Mouse (Mus musculus): ENCODE results near the gene Cspg4.

Gene Cspg4

DNA sequence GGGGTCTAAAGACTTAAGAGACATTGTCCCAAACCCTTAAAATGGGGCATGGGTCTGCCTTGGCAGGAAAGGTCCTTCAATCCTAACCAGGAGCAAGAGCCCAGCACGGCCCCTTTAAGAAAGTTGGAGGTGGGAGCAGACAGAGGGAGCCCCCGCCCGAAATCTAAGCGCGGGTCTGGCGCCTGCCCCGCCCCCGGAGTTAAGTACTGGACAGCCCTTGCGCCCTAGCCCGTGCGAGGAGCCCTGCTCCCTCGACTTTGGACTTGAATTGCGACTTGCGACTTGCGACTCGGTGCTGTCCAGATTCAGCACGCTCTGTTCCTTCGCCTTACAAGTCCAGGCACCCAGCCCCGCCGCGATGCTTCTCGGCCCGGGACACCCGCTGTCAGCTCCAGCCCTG, at the start of gene Cspg4:
TSS of gene Cspg4 (plus strand) at position 202 of the 400 bp plus-strand sequence.
- no peak for DNase-seq (ENCODE audit: low read depth, low spot score)

DNA sequence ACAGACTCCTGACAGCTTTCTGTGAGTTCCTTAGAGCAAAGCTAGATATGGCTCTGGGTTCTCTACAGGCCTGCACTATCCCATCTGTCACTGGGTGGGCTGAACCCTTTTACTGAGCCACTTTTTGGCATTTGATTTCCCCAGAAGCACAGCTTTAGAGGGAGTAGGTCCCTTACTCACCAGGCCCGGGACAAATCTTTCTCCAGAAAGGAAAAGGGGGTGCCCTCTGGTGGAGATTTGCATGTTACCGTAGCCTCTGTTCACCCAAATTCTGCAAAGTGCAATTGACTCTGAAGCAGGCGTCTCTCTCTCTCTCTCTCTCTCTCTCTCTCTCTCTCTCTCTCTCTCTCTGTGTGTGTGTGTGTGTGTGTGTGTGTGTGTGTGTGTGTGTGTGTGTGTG, 39.9 kb upstream of the Cspg4 start:
- peak; percentile 38 for DNase-seq (ENCODE audit: low read depth, low spot score)

DNA sequence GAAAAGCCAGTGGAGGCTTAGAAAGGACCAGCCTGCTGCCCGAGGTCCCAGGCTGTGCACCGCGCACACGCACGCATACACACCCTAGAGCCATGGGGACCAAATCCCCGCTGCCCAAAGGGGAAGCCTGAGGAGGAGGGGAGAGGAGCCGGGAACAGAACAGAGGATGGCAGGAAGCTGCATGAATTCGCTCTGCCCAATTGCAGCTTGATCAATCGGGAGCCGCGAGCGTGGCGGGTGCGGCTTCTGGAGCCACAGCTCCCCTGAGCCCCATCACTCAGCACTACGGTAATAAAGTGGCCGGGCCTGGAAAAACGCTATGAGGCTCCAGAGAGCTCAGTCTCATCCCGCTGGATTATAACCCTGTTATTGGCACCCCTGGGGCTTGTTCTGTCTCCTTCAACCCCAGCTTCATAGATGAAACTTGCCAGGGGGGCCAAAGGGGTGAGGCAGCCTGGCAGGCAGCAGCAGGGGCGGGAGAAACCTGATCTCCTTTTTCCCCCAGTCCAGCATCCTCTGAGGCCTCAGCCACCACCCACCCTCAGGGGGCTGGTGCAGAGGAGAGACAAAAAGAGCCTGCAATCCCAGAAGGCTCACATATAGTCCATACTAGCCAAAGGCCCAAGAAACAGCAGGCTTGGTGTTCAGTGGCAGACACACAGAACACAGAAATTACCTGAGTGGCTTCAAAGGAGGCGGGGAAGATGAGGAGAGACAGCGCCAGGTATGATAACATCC, 39.2 kb upstream of the Cspg4 start:
- DNase-seq (ENCODE audit: low read depth, low spot score): peak; percentile 13

DNA sequence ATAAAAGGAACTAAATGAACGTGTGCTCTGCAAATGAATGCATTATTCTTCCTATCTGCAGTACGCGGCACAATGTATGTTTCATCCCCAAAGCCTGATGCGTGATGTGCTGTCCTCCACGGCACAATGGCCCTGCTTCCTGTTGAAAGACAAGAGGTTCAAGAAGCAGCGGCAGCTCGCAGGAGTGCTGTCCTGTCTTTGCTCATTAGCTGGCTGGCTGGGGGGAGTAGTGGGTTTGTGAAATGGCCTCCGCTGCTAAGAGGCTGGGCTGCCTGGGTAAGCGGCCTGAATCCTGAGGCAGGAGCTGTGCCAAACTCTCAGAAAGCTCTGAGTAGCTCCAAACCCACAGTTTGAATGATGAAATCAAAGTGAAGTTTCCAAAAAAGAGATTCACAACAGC, 36.7 kb upstream of the Cspg4 start:
- DNase-seq (ENCODE audit: low read depth, low spot score): no peak

DNA sequence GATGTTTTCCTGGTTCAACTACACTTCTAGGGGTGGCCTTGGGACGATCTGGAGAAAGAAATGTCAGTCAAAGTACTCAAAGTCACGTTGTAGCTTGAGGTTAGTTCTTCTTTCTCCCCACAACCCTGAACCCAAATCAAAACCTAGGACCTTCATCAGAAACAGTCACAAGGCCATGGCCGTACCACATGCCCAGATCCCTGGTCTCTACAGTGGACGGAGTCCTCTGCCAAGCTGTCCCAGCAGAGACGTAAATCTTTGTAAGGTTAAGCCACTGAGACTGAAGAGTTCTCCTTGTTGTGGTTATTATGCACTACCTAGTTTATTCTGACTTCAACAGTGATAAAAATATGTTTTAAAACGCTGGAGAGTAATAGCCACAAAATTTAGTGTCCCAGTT, 36.0 kb upstream of the Cspg4 start:
- DNase-seq (ENCODE audit: low read depth, low spot score): no peak

DNA sequence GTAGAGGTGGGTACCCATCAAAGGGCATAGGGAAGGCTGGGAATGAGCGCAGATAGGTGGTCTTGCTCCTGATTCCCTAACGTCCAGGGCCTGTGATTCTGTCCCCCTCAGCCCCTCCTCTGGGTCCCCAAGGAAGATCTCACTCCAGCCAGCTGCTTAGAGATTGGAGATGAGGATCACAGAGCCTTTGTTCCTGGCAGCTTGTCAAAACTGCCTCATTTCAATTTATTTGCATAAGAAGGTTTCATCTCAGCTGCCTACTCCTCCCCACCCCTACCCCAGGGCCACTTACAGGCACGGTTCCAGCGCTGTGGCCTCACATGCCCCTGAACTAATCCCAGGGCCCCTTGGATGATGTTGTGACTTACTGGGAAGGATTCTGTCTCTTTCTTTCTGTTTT, 34.7 kb upstream of the Cspg4 start:
- DNase-seq (ENCODE audit: low read depth, low spot score): peak; percentile 66

DNA sequence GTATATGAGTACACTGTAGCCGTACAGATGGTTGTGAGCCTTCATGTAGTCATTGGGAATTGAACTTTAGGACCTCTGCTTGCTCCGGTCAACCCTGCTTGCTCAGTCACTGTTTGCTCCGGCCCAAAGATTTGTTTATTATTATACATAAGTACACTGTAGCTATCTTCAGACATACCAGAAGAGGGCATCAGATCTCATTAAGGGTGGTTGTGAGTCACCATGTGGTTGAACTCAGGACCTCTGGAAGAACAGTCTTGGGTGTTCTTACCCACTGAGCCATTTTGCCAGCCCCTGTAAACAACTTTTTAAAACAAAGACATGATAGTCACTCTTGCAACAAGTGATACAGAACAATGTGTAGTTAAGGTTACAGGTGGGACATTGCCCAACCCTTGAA, 32.9 kb upstream of the Cspg4 start:
- no peak for DNase-seq (ENCODE audit: low read depth, low spot score)

DNA sequence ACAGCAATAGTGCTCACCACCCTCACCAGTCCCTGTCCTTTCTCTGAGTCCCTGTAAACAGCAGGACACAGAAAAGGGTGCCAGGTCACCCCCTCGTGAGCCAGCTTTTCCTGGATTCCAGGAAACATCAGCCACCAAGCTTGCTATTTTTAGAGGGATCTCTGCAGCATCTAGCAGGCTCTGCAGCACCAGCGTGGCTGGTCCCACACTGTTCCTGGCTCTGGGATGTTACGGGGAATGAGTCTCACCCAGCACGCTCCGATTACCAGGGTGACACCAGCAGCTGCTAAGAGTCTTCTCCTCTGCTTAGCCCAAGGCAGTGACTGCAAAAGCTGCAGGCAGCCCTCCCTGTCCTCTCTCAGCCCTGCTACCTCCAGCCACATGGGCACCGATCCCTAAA, 31.9 kb upstream of the Cspg4 start:
- DNase-seq (ENCODE audit: low read depth, low spot score): no peak

DNA sequence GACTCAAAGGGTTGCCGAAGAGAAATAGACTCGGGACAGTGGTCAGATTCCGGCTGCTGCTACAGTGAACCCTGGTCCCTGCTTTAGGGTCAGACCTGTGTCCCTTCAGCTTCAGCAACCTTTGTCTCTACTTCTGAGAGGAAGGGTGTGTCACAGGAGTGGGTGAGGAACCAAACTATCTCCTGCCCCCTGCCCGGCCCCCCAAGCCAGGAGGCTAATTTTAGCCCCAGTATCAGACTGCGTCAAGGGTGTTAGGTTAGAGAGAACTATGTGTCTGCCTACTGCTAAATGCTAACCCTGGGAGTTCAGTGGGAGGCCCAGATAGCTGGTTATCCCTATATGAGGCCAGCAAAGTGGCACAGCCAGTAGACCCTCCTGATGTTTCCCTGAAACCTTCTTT, 29.7 kb upstream of the Cspg4 start:
- DNase-seq (ENCODE audit: low read depth, low spot score): no peak

DNA sequence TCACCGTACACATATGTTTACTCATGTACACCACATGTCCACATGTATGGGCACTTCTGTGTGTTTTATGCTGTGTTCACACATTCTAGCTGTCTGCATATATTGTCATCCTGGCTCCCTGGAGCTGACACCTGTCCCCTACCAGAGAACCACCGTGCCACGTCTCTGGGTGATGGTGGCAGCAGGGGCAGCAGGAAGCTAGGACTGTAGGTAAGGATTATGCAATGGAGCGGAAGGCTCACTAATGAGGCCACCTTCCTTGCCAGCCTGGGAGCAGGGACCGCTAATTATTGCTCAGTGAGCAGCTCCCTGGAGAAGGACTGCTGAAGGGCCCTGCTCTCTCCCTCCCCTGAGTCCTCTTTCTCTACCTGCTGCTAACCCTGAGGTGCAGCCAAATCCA, 24.1 kb upstream of the Cspg4 start:
- DNase-seq (ENCODE audit: low read depth, low spot score): no peak

DNA sequence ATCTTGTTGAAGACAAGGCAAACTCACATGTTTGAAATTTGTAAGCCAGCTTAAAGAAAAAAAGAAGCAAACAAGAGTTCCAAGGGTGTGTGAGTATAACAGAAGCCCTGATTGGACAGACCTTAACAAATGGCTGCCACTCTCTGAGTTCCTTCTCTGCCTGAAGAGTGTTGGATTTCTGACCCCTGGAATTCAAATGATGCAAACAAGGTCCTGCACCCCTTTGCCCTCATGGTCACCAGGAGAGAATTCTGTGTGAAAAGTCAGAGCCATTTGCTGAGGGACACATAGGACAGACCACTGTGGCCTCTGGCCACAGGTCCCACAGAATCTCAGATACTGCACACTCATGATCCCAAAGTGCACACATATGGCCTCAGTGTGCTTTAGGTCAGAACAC, 23.0 kb upstream of the Cspg4 start:
- DNase-seq (ENCODE audit: low read depth, low spot score): no peak

DNA sequence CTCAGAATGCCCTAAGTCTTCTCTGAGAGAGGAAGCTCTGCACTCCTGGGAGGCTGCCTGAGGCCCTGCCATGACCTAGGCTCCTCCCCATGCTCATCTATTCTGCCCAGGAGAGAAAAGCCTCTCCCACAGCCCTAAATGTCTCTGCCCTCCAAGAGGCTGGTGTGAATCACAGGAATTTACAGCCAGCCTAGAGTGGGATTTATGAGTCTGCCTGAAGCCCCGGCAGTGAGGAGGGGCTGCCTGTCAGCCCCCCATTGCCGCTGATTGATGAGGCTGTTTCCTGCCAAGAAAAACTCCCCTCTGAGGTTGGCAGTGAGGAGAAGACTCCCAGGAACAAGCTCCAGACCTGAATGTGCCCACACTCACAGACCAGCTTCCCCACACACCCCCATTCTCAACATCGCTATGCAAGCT, 22.5 kb upstream of the Cspg4 start:
- DNase-seq (ENCODE audit: low read depth, low spot score): no peak

DNA sequence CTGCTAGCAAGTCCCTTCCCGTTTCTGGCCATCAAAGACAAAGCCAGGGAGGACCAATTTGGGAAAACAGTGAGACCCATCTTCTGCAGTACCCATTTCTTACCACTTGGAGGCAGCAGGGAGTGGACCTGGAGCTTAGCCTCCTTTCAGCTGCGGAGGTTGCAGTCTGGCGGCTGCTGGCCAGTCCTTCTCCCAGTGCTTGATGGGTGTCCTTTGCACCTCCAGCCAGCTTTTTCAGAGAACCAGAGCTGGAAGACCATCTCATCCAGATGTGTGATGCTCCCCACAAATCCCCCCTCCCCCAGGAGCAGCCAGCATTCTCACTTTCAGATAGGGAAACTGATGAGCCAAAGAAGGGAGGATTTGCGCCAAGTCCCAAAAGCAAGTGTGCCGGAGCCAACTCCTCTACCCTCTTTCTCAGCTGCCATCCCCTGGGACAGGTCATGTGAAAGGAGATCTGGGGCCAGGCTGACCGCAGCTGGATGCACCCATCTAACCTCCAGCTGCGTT, 21.1 kb upstream of the Cspg4 start:
- peak; percentile 62 for DNase-seq (ENCODE audit: low read depth, low spot score)

DNA sequence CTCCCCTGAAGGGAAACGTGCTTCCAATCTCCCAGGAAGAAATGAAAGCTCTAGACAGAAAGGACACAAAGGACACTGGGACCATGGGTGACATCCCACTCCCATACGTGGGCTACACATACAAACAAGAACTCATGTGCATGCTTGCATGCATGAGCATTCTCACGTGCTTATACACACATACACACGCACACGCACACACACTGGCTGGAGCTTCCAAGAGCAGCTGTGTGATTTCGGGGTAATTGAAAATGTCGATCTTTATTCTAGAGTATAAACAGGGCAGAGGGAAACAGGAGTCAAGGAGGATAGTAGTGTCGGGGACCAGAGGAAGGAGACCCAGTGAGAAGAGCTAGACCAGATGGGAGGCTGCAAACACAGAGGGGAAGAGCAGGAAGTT, 20.2 kb upstream of the Cspg4 start:
- DNase-seq (ENCODE audit: low read depth, low spot score): no peak

DNA sequence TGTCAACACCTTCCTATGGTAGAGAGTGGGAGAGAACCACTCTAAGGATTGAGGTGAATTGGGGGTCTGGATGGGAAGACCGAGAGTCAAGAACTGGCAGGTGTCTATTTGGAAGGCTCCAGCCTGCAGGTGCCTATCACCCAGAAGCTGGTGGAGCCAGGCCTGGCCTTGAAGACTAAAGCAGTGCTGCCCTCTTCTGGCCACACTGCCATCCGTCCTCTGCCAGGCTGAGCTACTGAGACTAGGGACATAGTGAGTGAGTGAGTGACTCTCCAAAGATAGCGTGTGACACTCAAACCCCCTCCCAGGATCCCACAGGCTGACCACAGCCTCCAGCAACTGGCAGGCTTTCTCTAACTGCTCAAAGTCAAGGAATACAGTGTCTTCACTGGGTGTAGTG, 17.3 kb upstream of the Cspg4 start:
- peak; percentile 79 for DNase-seq (ENCODE audit: low read depth, low spot score)

DNA sequence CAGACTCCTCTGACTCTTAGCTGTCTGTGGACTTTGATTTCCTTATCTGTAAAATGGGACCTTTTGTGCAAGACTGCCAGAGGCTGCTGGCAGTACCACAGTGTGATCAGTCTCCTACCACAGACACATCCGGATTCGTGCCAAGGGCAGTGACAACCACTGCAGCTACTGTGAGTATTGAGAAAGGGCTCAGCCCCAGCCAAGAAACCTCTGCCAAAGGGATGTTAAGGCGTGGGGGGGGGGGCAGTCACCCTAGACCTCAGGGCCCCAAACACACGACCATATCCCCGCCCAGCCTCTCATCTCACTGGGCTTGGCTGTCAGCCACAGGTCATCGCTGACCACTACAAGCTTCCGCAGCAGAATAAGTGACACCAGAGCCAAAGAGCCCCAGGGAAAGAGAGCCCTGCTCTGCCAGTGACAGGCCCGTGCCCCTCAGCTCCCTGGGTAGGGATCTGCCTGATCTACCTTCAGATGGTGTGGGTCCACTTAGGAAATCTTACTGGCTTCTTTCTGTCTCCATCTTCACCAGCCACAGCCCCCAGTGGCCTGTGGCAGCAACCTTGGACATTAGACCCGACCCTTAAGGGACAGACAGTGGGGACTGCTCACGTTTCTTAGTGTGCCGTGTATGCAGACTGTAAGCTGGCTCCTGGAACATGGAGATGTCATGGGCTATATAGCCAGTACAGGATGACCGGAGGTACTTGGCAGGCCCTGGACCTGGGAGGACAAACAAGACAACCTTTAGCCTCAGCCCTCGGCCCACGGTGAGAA, 14.5 kb upstream of the Cspg4 start:
- no peak for DNase-seq (ENCODE audit: low read depth, low spot score)

DNA sequence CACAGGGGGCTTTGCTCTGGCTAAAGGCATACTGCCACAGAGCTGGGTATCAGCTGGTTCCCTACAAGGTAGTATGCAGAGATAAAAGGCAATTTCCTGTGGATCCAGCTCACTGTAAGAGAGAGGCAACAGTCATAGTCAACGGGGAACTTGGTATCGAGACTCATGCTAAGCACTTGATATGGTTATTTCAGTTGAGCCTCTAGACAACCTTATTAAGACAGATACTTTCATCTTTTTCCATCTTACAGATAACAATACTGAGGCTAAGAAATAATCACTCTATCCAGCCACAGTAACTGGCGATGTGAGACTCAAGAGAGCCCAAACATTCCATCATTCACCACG, 14.0 kb upstream of the Cspg4 start:
- DNase-seq (ENCODE audit: low read depth, low spot score): no peak

DNA sequence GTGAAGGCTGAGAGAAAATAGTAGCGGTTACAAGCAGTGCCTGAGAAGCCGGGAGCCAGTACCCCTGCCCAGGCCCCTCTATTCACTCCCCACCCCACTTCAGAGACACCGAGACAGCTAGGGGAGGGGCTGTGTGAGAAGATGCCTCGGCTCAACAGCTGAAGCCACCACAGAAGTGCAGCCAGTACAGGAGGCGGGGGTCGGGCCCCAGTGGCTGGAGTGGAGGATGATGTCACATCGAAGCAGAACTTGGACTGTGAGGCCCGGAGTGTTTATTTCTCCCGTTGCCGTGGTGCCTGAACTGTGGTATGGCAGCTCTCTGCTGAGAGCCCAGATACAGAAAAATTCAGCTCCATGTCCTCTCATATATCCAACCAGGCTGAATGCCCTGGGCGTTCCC, 13.1 kb upstream of the Cspg4 start:
- DNase-seq (ENCODE audit: low read depth, low spot score): no peak

DNA sequence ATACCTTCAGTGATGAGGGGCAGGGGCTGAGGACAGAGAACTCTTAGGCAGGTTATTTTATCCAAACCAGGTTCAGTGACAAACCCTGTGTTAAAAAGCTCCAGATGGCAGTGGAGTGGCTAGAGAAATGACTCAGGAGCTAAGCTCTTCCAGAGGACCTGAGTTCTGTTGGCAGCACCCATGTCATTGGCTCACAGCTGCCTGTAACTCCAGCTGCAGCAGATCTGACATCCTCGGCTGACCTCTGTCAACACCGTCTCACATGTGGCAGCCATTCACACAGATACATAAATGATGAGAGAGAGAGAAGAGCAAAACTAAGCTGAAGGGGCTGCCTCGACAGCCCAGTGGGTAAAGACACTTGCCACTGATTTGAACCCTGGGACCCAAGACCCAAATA, 7.4 kb upstream of the Cspg4 start:
- no peak for DNase-seq (ENCODE audit: low read depth, low spot score)

DNA sequence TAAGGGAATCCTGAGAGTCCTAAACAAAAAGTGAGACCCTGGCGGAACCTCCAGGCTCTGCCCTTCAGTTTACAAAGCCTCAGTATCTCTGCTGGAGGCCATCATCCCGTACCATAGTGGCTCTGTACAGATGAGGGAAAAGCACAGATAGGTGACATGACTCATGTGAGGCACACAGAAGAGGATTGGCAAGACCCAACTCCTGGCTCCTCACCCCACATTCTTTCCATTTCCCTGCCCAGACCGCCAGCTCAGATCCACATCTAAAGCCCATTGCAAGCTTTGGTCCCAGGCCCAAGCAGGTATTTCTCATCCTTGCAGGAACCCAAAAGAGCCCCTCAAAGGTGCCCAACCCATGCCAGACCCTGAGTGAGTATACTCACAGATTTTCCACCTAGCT, 4.8 kb upstream of the Cspg4 start:
- DNase-seq (ENCODE audit: low read depth, low spot score): no peak

DNA sequence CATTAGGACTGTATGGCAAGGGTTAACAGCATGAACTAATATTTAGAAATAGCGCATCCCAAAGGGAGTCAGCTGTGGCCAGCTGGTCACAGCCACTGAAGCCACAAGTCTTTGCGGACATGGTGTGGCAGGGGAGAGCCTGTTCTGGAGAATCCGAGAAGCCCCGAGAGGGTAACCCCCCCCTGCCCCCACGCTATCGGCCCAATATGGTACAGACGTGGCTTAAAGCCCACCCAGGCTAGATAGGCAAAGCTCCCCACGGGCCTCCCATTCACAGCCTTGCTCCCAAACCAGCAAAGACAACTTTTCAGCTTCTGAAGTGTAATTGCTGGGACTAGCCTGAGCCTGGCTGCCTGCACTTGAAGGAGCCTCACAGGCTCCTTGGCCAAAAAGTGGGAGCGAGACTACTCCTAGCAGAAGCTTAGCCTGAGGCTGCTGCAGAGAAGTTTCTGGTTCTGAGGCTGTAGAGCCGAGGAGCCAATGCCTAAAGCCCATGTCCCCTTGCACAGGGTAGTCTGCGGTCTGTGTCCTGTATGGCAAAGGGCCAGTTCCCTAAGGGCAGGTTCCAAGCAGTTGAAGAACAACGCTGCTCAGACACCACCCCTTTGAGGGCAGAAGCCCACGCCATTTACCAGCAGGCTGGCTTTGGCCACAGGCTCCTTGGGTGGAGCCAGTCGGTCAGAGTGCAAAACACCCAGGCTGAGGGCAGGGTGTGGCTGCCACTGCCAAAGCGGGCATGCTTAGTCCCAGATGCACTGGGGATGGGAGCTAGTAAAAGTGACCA, 4.2 kb upstream of the Cspg4 start:
- no peak for DNase-seq (ENCODE audit: low read depth, low spot score)

DNA sequence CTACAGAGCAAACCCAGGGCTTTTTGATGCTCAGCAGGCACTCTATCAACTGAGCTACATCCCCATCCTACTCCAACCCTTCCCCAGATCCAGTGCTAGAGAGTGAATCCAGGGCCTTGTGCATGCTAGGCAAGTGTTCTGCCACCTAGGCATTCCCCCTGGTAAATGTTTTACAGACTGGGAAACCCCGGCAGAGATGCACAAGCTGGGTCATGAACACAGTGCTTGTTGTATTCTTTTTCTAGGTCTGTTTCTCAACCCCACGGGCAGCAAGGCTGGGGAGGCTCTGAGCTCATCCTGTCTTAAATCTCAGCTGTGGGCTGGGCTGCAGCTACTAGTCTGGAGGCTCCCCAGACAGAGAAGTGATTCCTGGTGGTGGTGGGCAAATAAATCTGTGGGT, 2.0 kb upstream of the Cspg4 start:
- DNase-seq (ENCODE audit: low read depth, low spot score): no peak
